Mouse (Mus musculus) kidney, adult 18-20 months (tissue): ENCODE results near the gene Polm.
A peak's percentile ranks its signal among the peaks of the same experiment; 100 is the strongest.

Source experiments
- DNase-seq: peaks from one replicate; pipeline ENCODE4 v3.0.0; 2021

Polm gene

DNA sequence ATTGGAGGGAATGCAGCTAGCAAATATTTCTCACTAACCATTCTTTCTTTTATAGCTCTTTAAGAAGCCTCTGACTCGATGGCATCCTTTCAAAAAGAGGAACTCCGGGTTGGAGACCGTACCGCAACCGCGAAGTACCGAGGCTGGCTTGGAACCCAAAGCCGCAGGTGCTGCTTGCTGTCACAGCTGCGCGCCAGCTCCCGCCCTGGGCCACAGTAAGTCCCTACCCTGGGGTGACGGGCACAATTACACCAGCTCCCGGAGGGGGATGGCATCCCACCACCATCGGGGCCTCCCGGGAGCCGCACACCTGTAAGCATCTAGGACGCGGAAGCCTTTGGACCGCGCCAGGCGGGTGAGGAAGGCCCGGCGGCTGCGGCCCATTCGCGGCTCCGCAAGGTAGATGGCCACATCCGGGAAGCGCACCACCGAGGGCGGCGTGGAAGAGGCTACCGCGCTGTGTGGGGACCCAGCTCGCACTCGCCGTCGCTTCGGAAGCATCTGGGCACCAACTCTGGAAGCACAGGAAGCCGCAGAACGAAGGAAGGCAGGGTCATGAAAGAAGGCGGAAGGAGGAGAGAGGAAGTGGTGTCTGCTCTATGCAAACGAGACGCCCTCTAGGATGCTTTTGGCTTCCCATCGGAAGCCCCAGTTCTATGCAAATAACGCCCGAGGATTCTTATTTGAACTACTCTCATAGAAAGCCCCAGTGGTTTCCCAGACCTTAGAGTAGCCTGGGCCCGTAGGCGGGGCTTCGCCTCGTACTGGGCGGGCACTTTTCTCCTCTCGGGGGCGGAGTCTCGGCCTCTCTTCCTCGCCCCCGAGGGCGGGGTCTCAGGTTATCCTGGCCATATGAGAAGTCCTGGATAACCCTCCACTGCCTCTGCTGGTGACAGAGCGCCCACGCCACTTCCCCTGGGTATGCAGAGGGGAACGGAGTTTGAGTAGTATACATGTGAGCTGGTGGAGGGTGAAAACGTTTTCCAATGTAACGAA, at the start of gene Polm:
TSS of gene Polm (minus strand) at position 766 of the 996 bp plus-strand sequence.
- peak; percentile 96 for DNase-seq

DNA sequence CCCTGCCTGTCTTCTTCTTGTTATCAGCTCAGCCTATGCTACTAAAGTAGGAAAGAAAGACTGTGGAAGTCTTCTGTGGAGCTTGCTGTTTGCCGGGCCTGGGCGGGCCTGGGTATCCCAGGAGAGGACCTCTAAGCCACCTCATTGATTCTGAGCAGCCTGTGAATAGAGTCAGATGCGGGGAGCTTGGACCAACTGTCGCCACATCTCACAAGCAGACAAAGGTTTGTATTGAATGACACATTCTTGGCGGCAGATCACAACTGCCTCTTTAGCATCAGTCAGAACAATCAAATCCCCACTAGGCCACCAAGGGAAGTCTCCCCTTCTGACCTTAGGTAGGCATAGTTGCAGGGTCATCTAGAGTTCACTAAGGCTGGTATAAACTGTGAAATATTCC, 49.4 kb upstream of the Polm start:
- no peak for DNase-seq

DNA sequence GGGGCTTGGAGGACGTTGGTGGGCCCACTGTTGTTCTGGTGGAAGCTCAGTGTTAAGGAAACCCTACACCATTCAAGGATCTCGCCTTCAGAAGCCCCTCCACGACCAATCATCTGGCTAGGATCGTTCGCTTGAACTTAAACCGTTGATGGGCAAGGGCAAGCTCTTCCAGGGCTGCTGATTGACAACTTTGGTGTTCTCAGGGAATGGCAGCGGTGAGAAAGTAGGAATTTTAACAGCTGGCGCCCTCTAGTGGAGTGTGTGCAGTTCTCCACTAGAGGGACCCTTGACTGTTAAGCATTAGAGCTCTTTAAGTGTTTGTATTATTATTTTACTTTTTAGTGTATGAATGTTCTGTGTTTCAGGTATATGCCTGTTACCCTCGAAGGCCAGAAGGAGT, 48.4 kb upstream of the Polm start:
- peak; percentile 64 for DNase-seq

DNA sequence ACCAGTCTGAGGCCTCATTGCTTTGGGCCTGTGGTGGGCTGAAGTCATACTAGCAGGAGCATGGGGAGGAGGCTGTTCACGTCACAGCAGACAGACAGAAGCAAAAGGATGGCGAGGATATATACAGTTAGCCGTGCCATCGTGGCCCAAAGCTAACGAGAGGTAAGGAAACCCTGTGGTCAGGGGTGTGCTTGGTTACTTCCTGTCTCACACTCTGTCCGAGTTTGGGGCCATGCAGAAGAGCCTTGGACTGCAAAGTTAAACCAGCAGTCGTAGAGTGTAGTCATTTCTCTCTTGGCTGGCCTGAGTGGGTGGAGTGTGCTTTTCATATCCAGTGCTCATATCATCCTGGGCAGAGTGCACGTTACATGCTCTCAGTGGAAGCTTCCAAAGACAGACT, 44.7 kb upstream of the Polm start:
- DNase-seq = no peak

DNA sequence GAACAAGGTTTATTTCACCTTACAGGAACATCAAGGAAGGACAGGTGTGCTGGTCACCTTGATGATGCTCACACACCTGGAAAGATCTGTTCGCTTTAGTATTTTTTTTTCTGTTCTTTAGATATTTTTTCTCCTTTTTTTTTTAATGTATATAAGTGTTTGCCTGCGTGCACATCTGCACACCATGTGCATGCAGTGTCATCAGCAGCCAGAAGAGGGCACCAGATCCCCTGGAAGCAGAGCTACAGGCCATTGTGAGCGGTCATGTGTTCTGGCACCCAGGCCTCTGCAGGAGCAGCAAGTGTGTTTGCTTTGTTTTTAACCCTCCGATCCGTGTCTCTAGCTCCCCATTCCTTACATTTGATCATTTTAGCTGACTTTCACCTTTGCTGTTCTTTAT, 42.1 kb upstream of the Polm start:
- DNase-seq = peak; percentile 66

DNA sequence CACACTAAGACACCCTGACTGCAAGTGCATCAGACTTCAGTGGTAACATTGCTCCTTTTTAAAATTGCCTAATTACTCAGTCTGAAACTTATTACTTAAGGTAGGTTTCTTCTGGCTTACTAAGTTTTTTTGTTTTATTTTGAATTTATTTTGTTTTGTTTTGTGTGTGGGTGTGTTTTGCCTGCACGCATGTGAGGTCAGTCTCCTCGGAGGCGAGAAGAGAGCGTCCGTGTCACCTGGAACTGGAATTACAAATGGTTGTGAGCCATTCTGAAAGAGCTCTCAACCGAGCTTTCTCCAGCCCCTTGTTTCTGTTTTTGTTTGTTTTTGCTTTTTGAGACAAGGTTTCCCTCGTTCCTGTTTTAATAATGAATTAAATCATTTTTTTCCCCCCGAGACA, 40.8 kb upstream of the Polm start:
- DNase-seq = no peak

DNA sequence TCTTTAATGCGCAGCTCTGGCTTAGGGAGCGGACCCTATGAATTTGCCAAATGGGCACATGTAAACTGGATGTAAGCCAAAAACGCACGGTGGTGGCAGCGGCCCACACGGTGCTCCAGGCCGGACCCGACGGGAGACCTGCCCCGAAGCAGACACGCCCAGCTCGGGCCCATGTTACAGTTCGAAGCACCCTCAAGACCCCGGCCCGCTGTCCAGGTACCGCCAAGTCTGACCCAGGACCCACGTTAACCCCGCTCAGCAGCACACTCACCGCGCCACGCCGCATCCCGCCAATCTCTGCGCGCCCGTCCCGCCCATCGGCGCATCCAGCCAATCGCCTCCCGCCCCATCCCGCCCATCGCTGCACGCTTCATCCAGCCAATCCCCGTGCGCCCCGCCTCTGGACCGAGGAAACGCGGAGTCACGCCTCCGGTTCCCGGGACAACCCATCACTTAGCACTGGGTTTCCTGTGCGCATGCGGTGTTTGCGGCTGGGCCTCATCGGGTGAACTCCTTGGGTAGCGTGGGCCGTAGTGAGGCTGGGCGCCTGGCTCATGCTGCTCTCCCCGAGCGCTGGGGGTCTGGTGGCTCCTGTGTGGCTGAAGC, 40.2 kb upstream of the Polm start, which contains the start of gene Pold2:
TSS of gene Pold2 (minus strand) at position 372 of the 606 bp plus-strand sequence.
- DNase-seq = peak; percentile 97

DNA sequence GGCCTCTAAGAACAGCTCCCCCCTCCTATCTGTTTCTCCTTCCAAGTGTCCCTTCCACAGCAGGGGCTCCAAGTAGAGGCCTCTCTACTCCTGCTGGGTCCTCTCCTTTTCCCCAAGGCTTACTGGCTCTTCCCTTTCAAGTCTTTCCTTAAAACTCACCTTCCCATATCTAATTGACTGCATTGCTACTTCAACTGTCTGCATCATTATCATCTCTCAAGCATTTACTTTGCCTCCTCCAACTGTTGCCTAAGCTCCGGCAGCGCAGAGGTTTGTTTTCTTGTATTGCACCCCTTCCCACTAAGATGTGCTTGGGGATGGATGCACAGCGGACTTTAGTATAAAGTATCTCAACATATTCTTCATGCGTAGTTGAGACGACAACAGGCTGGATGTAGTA, 39.6 kb upstream of the Polm start:
- no peak for DNase-seq

DNA sequence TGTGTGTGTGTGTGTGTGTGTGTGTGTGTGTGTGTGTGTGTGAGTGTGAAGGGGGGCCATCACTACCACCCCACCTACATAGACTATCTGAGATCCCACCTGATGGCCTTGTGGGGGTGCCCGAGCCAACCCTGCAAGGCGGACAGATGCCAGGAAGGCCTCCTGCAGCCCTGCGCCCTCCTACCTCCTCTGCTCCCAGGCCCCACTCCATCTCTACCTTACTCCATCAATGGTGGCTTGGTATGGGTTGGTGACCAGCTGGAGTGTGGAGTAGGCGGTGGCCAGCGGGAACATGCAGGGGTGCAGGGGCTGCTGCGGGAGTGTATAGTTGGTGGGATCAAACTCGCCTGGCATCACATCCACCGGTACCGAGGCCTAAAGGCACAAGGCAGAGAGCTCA, 35.4 kb upstream of the Polm start:
- no peak for DNase-seq

DNA sequence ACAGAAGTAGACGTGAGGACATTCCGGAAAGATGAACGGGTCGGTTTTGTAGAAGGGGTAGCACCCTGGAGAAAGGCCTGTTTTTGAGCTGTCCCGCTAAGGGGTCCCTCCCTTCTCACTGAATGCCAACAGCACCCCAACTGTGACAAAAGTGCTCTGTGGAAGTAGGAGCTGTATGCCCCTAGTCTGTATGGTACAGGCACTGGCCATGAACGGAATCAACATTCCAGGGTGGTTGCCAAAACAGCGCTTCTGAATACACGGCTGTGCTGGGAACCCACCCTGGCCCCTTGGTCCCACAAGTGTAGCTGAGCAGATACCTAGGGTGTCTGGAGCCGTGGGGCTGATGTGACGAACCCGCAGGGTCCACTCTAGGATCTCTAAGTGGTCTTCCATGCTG, 34.9 kb upstream of the Polm start:
- no peak for DNase-seq

DNA sequence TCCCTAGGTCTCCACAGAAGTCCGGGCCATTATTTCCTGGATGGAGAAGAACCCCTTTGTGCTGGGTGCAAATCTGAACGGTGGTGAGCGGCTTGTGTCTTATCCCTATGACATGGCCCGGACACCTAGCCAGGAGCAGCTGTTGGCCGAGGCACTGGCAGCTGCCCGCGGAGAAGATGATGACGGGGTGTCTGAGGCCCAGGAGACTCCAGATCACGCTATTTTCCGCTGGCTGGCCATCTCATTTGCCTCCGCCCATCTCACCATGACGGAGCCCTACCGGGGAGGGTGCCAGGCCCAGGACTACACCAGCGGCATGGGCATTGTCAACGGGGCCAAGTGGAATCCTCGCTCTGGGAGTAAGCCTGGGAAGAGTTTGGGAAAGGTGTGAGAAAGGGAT, 32.3 kb upstream of the Polm start:
- no peak for DNase-seq

DNA sequence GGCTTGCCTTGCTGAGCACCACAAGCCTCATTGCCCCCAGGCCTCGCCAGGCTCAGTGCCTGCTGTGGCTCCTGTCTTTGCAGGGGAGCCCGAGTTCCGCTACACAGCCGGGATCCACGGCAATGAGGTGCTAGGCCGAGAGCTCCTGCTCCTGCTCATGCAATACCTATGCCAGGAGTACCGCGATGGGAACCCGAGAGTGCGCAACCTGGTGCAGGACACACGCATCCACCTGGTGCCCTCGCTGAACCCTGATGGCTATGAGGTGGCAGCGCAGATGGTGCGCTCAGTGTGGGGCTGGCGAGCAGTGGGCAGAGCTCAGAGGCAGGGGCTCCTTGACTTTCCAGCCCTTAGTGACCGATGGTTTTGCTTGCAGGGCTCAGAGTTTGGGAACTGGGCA, 31.5 kb upstream of the Polm start:
- DNase-seq = no peak

DNA sequence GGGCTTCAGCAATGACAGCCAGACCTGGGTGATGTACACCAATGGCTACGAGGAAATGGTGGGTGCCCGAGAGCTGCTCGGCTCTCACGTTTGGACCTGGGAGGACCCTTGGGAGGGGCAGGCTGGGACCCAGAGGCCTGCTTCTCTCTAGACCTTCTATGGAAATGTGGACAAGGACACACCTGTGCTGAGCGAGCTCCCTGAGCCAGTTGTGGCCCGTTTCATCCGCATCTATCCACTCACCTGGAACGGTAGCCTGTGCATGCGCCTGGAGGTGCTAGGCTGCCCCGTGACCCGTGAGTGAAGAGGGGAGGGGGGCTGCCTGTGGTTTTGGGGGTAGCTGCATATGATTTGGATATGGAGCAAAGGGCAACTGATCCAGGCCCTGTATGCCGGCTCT, 30.5 kb upstream of the Polm start:
- peak; percentile 63 for DNase-seq

DNA sequence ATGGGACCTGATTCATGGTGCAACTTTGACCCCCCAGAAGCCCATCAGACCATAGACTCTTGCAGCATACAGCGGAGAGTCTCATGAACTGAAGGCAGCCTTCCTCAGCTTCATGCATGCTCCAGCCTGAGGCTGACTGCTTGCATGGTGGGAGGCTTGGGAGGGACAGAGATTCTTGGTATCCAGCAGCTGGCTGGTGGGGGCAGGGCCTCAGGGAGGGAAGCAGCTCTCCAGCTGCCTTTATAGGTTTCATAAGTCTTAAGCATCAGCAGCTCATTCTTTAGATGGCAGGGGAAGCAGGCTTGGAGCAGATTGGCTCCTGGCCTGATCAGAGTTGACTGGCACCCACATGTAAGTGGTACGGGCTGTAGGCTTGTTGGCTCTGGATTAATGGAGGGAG, 29.4 kb upstream of the Polm start:
- no peak for DNase-seq

DNA sequence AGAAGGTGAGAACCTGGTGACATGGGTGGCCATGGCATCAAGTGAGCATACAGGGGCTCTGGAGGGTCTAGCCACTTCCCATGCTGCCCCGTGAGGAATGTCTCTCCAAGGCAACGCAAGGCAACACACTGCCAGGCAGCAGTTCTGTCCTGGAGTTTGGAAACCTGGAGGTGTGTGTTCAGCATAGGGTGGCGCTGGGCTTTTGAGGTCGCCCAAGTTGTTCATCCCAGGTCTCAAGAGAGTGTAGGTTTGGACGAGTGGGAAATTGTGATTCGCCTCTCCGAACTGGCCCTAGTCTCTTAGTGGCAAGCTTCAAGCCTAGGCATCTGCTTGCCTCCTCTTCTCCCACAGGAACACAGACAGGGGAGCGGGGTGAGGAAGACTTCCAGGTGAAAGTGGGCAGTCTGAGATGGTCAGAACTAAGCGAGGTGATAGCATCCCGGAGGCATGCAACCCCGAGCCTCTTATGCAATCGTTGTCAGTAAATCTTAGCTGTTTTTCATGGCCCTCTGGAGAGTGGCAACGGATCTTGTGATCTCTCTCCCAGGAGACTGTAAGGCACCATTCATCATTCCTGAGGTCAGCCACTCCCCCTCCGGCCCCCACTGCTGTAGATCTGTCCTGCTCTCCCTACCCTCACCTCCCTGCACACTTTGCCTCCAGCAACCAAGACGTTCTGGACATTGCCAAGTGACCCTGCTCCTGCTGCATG, 24.7 kb upstream of the Polm start:
- peak; percentile 64 for DNase-seq

DNA sequence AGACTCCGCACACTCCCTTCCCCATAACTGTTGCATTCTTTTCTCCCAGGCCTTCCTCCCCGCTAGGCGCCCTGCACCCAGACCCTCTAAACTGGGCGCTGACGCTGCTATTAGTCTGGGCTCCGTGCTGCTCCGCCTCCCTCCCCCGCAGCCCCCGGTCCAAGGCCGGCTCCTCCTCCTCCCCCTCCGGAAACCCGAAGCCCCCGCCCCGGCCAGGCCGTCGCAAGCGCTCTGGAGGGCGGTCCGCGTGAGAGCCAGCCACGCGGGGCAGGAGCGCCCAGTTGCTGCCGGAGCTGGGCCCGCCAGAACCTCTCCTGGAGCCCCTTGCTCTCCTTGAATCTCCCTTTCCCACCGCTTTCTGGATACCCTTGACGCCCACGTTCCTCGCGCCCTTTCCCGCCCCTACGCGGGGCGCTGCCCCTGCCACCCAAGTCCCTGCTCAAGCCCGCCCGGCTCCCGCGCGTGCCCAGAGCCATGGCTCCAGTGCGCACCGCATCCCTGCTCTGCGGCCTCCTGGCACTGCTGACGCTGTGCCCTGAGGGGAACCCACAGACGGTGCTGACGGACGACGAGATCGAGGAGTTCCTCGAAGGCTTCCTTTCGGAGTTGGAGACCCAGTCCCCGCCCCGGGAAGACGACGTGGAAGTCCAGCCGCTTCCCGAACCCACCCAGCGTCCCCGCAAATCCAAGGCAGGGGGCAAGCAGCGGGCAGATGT, 24.0 kb upstream of the Polm start, which contains the start of gene Aebp1:
TSS of gene Aebp1 (plus strand) at position 270 of the 716 bp plus-strand sequence.
- peak; percentile 60 for DNase-seq

DNA sequence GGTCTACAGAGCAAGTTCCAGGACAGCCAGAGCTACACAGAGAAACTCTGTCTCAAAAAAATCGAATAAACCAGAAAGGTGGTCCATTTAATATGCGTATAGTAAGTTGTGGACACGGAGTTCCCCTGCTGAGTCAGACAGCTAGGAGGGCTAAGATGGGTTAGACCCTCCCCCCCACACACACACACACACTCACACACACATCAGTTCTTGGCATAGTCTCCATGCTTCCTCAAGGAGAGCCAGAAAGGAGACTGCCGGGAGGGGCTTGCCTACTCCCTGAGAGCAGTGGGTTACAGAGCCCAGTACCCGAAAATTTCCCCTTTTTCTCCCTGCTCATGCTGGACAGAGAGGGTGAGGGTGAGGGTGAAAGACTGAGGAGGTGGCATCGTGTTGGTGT, 22.8 kb upstream of the Polm start:
- no peak for DNase-seq

DNA sequence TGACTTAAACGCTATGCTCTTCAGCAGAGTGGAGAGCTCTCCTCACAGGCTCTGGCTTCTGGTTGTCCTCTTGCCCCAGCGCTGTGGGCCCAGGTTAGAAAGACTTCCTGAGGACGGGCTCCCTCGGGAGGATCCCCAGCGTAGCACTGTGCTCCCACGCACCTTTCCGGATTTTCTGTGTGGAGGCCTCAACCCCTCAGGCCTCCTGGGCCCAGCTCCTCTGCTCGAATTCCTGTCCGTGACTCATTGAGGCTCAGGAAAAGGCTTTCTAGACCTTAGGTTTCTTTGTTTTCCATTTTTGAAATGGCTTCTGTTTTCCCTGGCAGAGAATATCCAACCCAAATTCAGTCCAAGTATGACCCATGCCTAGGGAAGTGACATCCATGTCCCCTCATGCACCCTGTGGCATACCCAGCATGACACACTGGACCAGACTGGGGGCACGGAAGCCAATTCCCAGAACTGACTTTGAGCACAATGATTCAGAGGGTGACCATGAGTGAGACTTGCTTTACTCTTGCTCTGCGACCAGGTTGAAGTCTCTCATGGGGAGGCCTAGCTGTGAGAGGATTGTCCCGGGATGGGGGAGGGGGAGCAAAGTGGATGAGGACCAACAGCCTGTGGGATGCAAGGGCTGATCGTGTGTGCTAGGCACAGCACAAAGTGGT, 22.2 kb upstream of the Polm start:
- no peak for DNase-seq

DNA sequence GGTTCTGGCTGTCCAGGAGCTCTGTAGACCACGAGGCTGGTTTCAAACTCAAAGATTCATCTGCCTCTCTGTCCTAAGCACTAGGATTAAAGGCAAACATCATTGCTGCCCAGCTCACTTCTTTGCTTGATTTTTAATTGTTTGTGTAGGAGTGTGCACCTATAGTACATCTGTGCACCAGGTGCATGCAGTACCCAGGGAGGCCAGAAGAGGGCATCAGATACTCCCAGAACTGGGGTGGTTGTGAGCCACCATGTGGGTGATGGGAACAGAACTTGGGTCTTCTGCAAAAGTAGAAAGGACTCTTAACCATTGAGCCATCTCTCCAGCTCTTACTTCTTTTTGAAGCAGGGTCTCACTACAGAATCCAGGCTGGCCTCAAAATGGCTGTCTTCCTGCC, 20.9 kb upstream of the Polm start:
- DNase-seq = no peak

DNA sequence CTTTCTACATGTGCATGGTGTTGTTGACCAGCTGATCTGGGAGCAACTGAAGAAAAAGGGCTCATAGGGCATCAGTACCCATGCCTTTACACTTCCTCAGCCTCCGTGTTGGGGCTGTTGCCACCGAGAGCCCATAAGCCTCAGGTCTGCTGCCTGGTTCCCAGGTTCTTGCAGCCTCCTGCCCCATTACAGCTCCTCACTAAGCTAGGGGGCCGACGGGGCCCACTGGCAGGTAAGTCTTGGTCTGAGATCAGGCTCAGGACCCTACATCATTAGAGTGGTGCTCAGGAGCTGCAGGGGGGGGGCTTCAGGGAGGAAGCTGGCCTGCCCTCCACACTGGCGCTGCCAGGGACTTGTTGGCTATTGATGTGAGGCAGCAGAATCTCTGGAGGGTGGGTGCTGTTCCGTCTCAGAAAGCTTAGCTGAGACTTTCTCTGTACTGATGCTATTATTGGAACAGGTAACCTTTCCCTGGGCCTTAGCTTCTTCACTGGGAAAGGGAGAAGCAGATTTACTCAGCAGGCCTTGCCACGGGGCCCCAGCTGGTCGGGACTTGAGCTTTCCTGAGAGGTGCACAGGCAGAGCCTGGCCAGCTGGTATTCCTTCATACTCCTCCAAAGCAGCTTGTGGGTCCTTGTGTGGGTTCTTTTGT, 18.8 kb upstream of the Polm start:
- DNase-seq = no peak

DNA sequence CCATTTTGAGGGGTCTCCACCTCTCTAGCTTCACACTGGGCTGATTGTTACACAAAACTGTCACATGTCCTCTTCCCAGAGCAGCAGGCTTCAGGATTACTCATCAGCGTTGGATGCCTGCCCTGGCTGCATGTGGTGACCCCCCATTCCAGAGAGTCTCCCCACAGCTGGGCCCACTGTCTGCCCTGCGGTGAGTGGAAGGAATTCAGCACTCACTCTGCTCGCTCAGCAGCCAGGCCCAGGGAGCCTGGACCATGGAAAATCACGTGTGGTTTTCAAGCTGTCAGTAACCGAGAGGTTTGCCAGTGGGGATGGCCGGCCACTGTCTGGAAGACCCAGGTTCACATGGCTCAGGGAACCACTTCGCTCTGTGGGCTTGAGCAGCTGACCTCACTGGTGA, 18.1 kb upstream of the Polm start:
- no peak for DNase-seq

DNA sequence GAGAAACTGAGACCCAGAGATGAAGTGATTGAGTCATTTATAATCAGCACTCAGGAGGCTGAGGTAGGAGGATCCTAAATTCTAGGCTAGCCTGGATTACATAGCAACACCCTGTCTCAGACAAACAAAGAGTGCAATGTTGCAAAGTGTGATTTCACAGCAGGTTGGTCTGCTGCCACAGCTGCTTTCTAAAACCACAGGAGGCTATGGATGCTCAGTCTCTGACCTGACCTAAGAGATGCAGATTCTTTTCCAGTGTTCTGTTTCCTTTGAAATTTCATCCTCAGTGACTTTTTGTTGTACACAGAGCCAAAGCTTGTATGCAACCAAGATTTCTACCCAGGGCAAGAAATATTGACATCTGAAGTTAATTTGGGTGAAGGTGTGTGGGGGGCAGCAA, 17.7 kb upstream of the Polm start:
- no peak for DNase-seq
